Mouse (Mus musculus) gastrocnemius, postnatal 14 days (tissue): ENCODE measurements around the gene Npcd. TPM values are rescaled to one million over a fixed set of nuclear protein-coding genes. Genes with fewer than 3 reads are reported as not detected.

Source experiments
- DNase-seq: peaks from one replicate; pipeline ENCODE4 v3.0.0; 2021; ENCODE audit warnings: mixed read lengths
- intact Hi-C: fragments of 180-260 bp; cut with DNase I; formaldehyde crosslinking; loops from one replicate; pipeline ENCODE4 v1.15.1; 2025; ENCODE audit warnings: low total_unique reads
- total RNA-seq, 2 experiments: library from RNA; stranded (reverse); gene quantifications; 2 replicates each; pipeline ENCODE4 v1.2.3; 2021

Npcd gene
- total RNA-seq, 2 experiments from 2014 or later, result 0.47 to 0.55 TPM

- no peak for DNase-seq
- intact Hi-C loops, result no loop called here
Measured at GRCm38 (mm10) chr15:79775662-79776061, 58.4 kb downstream of the Npcd start.

GRCm38 (mm10) chr15:79774117-79775027 lies 59.7 kb downstream of the Npcd start:
- intact Hi-C loops, result no loop called here
- DNase-seq, result peak; percentile 97

- intact Hi-C loops, result no loop called here
- no peak for DNase-seq
Measured at GRCm38 (mm10) chr15:79770629-79771240, 63.3 kb downstream of the Npcd start.

- no peak for DNase-seq
- intact Hi-C loops, result no loop called here
Measured at GRCm38 (mm10) chr15:79768302-79768701, 65.7 kb downstream of the Npcd start.

- no peak for DNase-seq
- intact Hi-C loops, result no loop called here
Measured at GRCm38 (mm10) chr15:79767327-79767961, 66.6 kb downstream of the Npcd start.

GRCm38 (mm10) chr15:79766586-79767071 lies 67.4 kb downstream of the Npcd start:
- intact Hi-C loops, result no loop called here

GRCm38 (mm10) chr15:79766168-79766567 lies 67.9 kb downstream of the Npcd start:
- no peak for DNase-seq
- intact Hi-C loops, result no loop called here

More at GRCm38 (mm10) chr15:79766586-79767071, 67.4 kb downstream of the Npcd start:
- DNase-seq, result no peak

- DNase-seq, result no peak
Measured at GRCm38 (mm10) chr15:79765361-79765760, 68.7 kb downstream of the Npcd start.

GRCm38 (mm10) chr15:79764539-79765267 lies 69.3 kb downstream of the Npcd start:
- intact Hi-C loops, result no loop called here
- no peak for DNase-seq

More at GRCm38 (mm10) chr15:79765361-79765760, 68.7 kb downstream of the Npcd start:
- intact Hi-C loops, result no loop called here

- intact Hi-C loops, result no loop called here
- DNase-seq, result no peak
Measured at GRCm38 (mm10) chr15:79763601-79764246, 70.3 kb downstream of the Npcd start.

GRCm38 (mm10) chr15:79763001-79763400 lies 71.0 kb downstream of the Npcd start:
- intact Hi-C loops, result no loop called here
- no peak for DNase-seq

GRCm38 (mm10) chr15:79760956-79761355 lies 73.1 kb downstream of the Npcd start:
- intact Hi-C loops, result no loop called here
- DNase-seq, result no peak

- intact Hi-C loops, result no loop called here
- DNase-seq, result no peak
Measured at GRCm38 (mm10) chr15:79757118-79757517, 76.9 kb downstream of the Npcd start.

- intact Hi-C loops, result no loop called here
- DNase-seq, result no peak
Measured at GRCm38 (mm10) chr15:79755977-79756625, 77.9 kb downstream of the Npcd start.

- DNase-seq, result no peak
- intact Hi-C loops, result no loop called here
Measured at GRCm38 (mm10) chr15:79755176-79755575, 78.9 kb downstream of the Npcd start.

- no peak for DNase-seq
- intact Hi-C loops, result loop anchor here (2.0 kb wide), 1 partner anchor 39 kb away; no protein-coding TSS in a partner anchor
Measured at GRCm38 (mm10) chr15:79753873-79754272, 80.2 kb downstream of the Npcd start.

GRCm38 (mm10) chr15:79753420-79753752 lies 80.7 kb downstream of the Npcd start:
- DNase-seq, result no peak
- intact Hi-C loops, result loop anchor here (2.0 kb wide), 1 partner anchor 39 kb away; no protein-coding TSS in a partner anchor

GRCm38 (mm10) chr15:79752742-79753419 lies 81.2 kb downstream of the Npcd start:
- intact Hi-C loops, result loop anchor here (2.0 kb wide), 1 partner anchor 40 kb away; no protein-coding TSS in a partner anchor
- DNase-seq, result peak; percentile 79
